Mouse (Mus musculus): ENCODE results near the gene Jakmip3.

- TF ChIP-seq POLR2A (IDR thresholded peaks at IDR 0.05; ENCODE audit: low read depth, low read length) (no peak), CTCF (IDR thresholded peaks at IDR 0.05; ENCODE audit: borderline replicate concordance, insufficient read depth, low read length) (no peak)
Measured at GRCm38 (mm10) chr7:139074189-139074588, 133.7 kb downstream of the Jakmip3 start.
